Mouse (Mus musculus) lung, postnatal 0 days (tissue): Measurements from ENCODE around the gene Snx10. TPM values are rescaled to one million over a fixed set of nuclear protein-coding genes. Genes with fewer than 3 reads are reported as not detected.
A peak's percentile ranks its signal among the peaks of the same experiment; 100 is the strongest.

Experiments
- ATAC-seq: fragments of 200-750 bp; cut with Nextera tagmentation; 2 replicates; pipeline ENCODE4 v1.8.0; 2017; ENCODE audit warnings: moderate library complexity
- DNase-seq: peaks from one replicate; pipeline ENCODE4 v3.0.0-alpha.2; 2016; ENCODE audit warnings: low spot score
- H3K27ac ChIP-seq: fragments of 300-500 bp; sonication (generic); 2 replicates; pipeline ENCODE4 v1.5.1; 2014; ENCODE audit warnings: antibody characterized with exemption, mild to moderate bottlenecking, low read length, mixed read lengths
- H3K27me3 ChIP-seq: fragments of 300-500 bp; sonication (generic); replicated peaks from 2 replicates; pipeline ENCODE4 v1.6.1; 2014; ENCODE audit warnings: low read length, mixed read lengths; ENCODE audit not compliant: insufficient read depth
- H3K36me3 ChIP-seq: fragments of 300-500 bp; sonication (generic); 2 replicates; pipeline ENCODE4 v1.6.1; 2014; ENCODE audit warnings: low read length, mixed read lengths; ENCODE audit not compliant: insufficient read depth
- H3K4me1 ChIP-seq: fragments of 300-500 bp; sonication (generic); 2 replicates; pipeline ENCODE4 v1.6.1; 2014; ENCODE audit warnings: antibody characterized with exemption, low read depth, low read length, mixed read lengths; ENCODE audit not compliant: insufficient read depth
- H3K4me2 ChIP-seq: fragments of 300-500 bp; sonication (generic); replicated peaks from 2 replicates; pipeline ENCODE4 v1.6.1; 2014; ENCODE audit warnings: low read depth, mild to moderate bottlenecking, low read length, moderate library complexity, mixed read lengths
- H3K4me3 ChIP-seq: fragments of 300-500 bp; sonication (generic); 2 replicates; pipeline ENCODE4 v1.5.1; 2014; ENCODE audit warnings: low read depth, low read length
- H3K9ac ChIP-seq: fragments of 300-500 bp; sonication (generic); replicated peaks from 2 replicates; pipeline ENCODE4 v1.6.1; 2014; ENCODE audit warnings: low read depth, mild to moderate bottlenecking
- H3K9me3 ChIP-seq: fragments of 300-500 bp; sonication (generic); 2 replicates; pipeline ENCODE4 v1.6.1; 2016; ENCODE audit warnings: low read length, mixed read lengths
- CTCF ChIP-seq: IDR thresholded peaks from 2 replicates; pipeline ENCODE4 v1.5.1; 2016; ENCODE audit warnings: antibody characterized with exemption, mild to moderate bottlenecking
- EP300 ChIP-seq: IDR thresholded peaks from 2 replicates; pipeline ENCODE4 v1.6.1; 2016; ENCODE audit warnings: antibody characterized with exemption, mild to moderate bottlenecking, control low read depth
- WGBS: fragments of 180-500 bp; shearing (Covaris S2); extraction: QIAGEN DNeasy Blood & Tissue Kit; methylation state at CpG from one replicate; pipeline ENCODE4 v1.1.7; 2014; 5-methylcytosine and 5-hydroxymethylcytosine counted together
- polyA plus RNA-seq: library from polyadenylated mRNA; unstranded; fragments of >200 nt; fragmentation: Nextera tagmentation; extraction: Ambion mirVana; gene quantifications from 2 replicates; pipeline ENCODE4 v1.2.1, GENCODE M21; 2015

Snx10 gene
- polyA plus RNA-seq, 1 experiment from 2014 or later = 11.8 TPM

DNA sequence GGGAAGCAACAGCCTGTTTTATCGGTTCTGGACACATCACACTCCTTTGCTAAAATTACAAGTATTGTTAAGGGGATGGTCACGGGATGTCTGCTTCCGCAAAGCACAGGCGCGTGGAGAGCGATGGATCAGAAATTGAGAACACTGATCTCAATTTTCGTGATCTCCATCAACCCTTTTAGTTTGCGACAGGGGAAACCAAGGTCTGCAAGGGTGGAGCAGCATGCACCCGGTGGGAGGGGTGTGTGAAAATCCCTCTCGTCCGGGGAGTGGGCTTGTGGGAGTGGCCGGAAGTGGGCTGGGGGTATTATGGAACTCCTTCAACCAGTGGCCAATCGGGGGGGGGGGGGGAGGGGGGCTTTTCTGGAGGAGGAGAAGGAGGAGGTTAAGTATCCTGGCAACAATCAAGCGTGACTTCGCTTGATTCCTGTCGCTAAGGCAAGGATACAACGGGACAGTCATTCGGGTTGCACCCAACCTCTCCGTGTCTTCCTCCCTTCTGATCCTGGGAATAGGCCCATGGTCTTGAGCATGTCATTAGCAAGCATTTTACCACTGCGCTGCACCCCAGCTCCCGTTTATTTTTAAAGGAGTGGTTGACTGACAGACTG lies 725 bp downstream of the Snx10 start:
- H3K4me1 ChIP-seq = peaks cover 4% of the 10 kb centered on the region; the same call in 1 of the 2 replicates
- no peak overlapping the region for H3K27ac ChIP-seq
- H3K36me3 ChIP-seq = no peaks in the 10 kb centered on the region
- 0 out of 2 replicates have a peak overlapping the region, but pooled peaks have one; percentile 2 for H3K9ac ChIP-seq
- peak; percentile 33 for ATAC-seq
- WGBS = 3% methylated on average over 20 of the region's 21 CpGs
- H3K4me3 ChIP-seq = peak overlapping the region; percentile 59
- DNase-seq = peak; percentile 22
- no peaks in the 10 kb centered on the region for H3K9me3 ChIP-seq
- TF ChIP-seq CTCF (no peak), EP300 (no peak)
- H3K4me2 ChIP-seq = peak overlapping the region; percentile 96
- no peaks in the 10 kb centered on the region for H3K27me3 ChIP-seq

GRCm38 (mm10) chr6:51525001-51525400 lies 1.3 kb downstream of the Snx10 start:
- Histone ChIP-seq H3K4me3 (0 out of 2 replicates have a peak overlapping the region, but pooled peaks have one; percentile 59), H3K4me1 (peaks cover 4% of the 10 kb centered on the region; the same call in 1 of the 2 replicates), H3K9me3 (no peaks in the 10 kb centered on the region), H3K36me3 (no peaks in the 10 kb centered on the region), H3K4me2 (peak overlapping the region; percentile 96), H3K9ac (no peak overlapping the region), H3K27ac (no peak overlapping the region), H3K27me3 (no peaks in the 10 kb centered on the region)
- 36% methylated on average over 5 of the region's 5 CpGs for WGBS
- ATAC-seq (no peak), DNase-seq (no peak)
- TF ChIP-seq CTCF = no peak
- TF ChIP-seq EP300 = no peak

GRCm38 (mm10) chr6:51529457-51529856 lies 5.8 kb downstream of the Snx10 start:
- ATAC-seq = no peak
- Histone ChIP-seq H3K27me3 (no peaks in the 10 kb centered on the region), H3K4me1 (peaks cover 4% of the 10 kb centered on the region; the same call in 1 of the 2 replicates), H3K9ac (no peak overlapping the region), H3K4me3 (no peak overlapping the region), H3K27ac (no peak overlapping the region), H3K9me3 (no peaks in the 10 kb centered on the region), H3K4me2 (no peak overlapping the region), H3K36me3 (no peaks in the 10 kb centered on the region)
- no peak for TF ChIP-seq CTCF
- WGBS = 76% methylated on average over 7 of the region's 7 CpGs
- no peak for DNase-seq

DNA sequence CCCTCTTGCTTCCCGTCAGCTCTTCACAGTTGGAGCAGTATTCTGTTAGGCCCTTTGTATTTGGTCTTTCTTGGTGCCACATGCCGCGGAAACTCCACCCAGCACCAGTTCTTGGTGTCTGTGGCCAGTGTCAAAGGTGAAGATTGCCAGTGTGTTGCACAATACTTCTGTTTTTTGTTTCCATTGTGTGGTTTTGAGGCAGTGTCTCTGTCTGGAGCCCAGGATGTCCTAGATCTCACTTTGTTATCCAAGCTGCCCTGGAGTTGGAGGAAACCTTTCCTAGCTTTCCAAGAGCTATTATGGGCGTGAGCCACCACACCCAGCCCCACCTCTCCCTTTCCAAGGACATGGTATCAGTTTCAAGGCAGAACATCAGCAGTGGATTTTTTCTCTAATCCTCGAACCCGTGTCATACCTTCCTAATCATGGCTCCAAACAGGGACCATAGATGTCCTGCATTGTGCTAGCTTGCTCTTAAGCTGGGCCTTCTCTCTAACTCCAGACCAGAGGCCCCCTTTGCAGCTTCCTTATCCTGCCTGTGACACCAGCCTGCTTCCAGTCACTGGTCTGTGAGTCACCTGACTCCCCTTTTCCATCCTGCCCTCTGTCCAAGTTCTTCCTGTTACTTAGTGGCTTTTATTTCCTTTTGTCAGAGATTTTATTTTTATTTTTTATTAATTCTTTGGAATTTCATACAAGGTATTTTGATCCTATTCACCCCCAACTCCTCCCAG lies 9.9 kb downstream of the Snx10 start:
- H3K36me3 ChIP-seq = no peaks in the 10 kb centered on the region
- H3K27me3 ChIP-seq = no peaks in the 10 kb centered on the region
- H3K4me1 ChIP-seq = no peaks in the 10 kb centered on the region
- H3K27ac ChIP-seq = peak overlapping the region; percentile 5; the same call in 1 of the 2 replicates
- no peak for ATAC-seq
- H3K4me2 ChIP-seq = no peak overlapping the region
- no peak for DNase-seq
- no peak overlapping the region for H3K9ac ChIP-seq
- 83% methylated on average over 6 of the region's 6 CpGs for WGBS
- H3K9me3 ChIP-seq = no peaks in the 10 kb centered on the region
- no peak for TF ChIP-seq EP300
- no peak for TF ChIP-seq CTCF
- no peak overlapping the region for H3K4me3 ChIP-seq

DNA sequence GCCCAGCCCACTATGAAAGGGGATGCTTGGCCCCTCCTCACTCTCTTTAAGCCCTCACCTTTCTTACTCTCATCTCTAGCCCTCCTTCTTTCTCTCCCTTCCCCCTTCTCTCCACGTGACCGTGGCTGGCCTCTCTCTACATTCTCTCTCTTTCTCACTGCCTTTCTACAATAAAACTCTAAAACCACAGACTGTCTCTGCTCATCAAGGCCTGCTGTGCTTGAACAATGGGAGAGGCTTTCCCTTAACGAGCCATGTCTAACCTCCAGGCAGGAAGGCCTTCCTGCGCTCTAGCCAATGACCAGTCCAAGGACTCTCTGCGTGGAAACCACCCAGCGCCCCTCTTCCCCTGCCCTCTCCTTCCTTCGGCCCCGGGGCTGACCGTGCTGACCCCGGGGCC lies 11.9 kb downstream of the Snx10 start:
- Histone ChIP-seq H3K4me3 (no peak overlapping the region), H3K27ac (no peak overlapping the region), H3K36me3 (no peaks in the 10 kb centered on the region), H3K4me2 (no peak overlapping the region), H3K9me3 (no peaks in the 10 kb centered on the region), H3K4me1 (no peaks in the 10 kb centered on the region), H3K27me3 (no peaks in the 10 kb centered on the region), H3K9ac (no peak overlapping the region)
- TF ChIP-seq EP300 (no peak), CTCF (no peak)
- no peak for ATAC-seq
- WGBS = 85% methylated on average over 10 of the region's 10 CpGs
- DNase-seq = no peak

DNA sequence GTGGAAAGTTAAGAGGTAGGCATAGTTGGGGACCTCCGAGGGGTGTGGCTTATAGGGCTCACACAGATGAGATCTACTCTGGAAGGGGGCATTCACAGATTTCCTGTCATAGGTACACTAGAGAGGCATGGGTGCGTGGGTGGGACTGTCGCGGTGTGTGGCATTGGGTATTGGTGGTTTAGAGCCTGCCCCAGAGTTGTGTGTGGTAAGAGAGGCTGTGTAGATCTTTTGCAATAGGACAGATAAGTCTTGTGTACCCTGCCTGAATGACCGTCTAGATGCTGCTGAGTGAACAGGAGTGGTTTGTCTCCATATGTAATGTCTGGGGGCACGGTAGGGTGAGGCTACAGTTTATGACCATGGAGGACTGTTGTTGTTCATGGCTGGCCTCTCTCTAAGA lies 16.8 kb downstream of the Snx10 start:
- 78% methylated on average over 6 of the region's 6 CpGs for WGBS
- Histone ChIP-seq H3K9ac (no peak overlapping the region), H3K4me2 (no peak overlapping the region), H3K27me3 (no peaks in the 10 kb centered on the region), H3K36me3 (no peaks in the 10 kb centered on the region), H3K27ac (no peak overlapping the region), H3K9me3 (no peaks in the 10 kb centered on the region), H3K4me1 (no peaks in the 10 kb centered on the region), H3K4me3 (no peak overlapping the region)
- ATAC-seq = no peak
- TF ChIP-seq EP300 (no peak), CTCF (no peak)
- no peak for DNase-seq
